Mouse (Mus musculus): ENCODE results near the gene Zfp747. TPM values are rescaled to one million over a fixed set of nuclear protein-coding genes. Genes with fewer than 3 reads are reported as not detected.

Gene Zfp747
- 3.3 TPM in 2 replicates for polyA plus RNA-seq (2021; fragmentation: Nextera tagmentation)
- long read RNA-seq, experiment 1, transcript Zfp747-201 (3 exons, 2,684 nt) = major isoform, 24 of 31 reads
- long read RNA-seq, experiment 1, partial matches to known transcripts = 0 of 31 reads
- long read RNA-seq, experiment 1, other reads (novel, unspliced or antisense) = 2 of 31 reads
- long read RNA-seq, experiment 2, transcript Zfp747-201 (3 exons, 2,684 nt) = major isoform, 5 of 5 reads
- long read RNA-seq, experiment 2, partial matches to known transcripts = 0 of 5 reads
- long read RNA-seq, experiment 2, other reads (novel, unspliced or antisense) = 0 of 5 reads

DNA sequence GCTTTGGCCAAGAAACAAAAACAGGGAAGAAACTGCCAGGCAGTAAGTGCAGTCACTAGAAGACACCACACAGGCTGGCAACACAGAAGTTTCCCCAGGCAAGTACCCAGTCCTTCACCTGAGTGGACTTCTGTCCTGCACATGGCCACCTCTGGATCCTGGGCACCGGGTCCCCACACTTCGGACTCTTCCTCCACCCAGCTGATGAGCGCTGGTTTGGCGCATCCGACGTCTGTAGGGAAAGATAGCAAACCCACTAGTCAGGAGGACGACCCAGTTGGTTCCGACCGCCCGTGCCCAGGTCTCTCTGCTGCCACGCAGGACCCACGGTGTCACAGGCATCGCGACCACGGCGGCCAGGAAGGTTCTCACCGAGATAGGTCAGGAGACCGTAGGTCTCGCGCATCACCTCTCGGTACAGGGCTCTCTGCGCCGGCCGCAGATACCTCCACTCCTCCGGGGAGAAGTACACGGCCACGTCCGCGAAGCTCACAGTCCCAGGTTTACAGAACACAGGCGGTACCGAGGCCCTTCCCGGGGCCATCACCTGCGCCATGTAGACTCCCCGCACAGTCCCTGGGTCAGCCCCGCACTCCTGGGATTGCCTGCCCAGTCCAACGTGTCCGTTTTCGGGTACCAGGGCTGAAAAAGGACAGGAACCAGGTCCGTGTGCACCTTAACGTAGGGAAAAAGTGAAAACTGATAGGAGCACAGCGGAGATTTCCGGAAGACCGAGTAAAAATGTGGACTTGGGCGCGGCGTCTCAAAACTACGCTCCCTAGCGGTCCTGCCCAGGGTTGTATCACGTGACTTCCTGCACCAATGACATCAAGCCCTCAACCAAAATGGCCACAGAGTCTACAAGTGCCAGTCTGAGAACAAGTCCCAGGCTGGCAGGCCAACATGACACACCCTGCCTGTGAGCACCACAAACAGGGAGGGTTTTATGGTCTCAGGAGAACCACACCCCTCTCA, at the start of gene Zfp747:
TSS of gene Zfp747 (minus strand) at position 780 of the 975 bp plus-strand sequence.

GRCm38 (mm10) chr7:127421388-127422191, 45.7 kb upstream of the Zfp747 start, which contains the start of gene Zfp688:
Gene Zfp688, minus strand, starts transcription at chr7:127422068.

GRCm38 (mm10) chr7:127406002-127406987, 30.4 kb upstream of the Zfp747 start, which contains the start of gene Zfp764:
Gene Zfp764, minus strand, starts transcription at chr7:127406822.

GRCm38 (mm10) chr7:127393157-127393943, 17.5 kb upstream of the Zfp747 start, which contains the start of gene E430018J23Rik:
Gene E430018J23Rik, minus strand, starts transcription at chr7:127393629.

DNA sequence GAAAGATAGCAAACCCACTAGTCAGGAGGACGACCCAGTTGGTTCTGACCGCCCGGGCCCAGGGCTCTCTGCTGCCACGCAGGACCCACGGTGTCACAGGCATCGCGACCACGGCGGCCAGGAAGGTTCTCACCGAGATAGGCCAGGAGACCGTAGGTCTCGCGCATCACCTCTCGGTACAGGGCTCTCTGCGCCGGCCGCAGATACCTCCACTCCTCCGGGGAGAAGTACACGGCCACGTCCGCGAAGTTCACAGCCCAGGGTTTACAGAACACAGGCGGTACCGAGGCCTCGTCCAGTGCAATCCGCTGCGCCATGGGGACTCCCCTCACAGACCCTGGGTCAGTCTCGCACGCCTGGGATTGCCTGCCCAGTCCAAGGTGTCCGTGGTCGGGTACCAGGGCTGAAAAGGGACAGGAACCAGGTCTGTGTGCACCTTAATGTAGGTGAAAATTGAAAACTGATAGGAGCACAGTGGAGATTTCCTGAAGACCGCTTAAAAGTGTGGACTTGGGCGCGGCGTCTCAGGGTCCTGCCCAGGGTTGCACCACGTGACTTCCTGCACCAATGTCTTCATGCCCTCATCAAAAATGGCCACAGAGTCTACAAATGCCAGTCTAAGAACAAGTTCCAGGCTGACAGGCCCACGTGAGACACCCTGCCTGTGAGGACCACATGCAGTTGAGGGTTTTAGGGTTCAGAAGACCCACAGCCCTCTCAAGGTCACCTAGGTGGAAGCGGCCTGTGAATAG, 11.0 kb upstream of the Zfp747 start, which contains the start of gene 9130019O22Rik:
TSS of gene 9130019O22Rik (minus strand) at position 526 of the 752 bp plus-strand sequence.

DNA sequence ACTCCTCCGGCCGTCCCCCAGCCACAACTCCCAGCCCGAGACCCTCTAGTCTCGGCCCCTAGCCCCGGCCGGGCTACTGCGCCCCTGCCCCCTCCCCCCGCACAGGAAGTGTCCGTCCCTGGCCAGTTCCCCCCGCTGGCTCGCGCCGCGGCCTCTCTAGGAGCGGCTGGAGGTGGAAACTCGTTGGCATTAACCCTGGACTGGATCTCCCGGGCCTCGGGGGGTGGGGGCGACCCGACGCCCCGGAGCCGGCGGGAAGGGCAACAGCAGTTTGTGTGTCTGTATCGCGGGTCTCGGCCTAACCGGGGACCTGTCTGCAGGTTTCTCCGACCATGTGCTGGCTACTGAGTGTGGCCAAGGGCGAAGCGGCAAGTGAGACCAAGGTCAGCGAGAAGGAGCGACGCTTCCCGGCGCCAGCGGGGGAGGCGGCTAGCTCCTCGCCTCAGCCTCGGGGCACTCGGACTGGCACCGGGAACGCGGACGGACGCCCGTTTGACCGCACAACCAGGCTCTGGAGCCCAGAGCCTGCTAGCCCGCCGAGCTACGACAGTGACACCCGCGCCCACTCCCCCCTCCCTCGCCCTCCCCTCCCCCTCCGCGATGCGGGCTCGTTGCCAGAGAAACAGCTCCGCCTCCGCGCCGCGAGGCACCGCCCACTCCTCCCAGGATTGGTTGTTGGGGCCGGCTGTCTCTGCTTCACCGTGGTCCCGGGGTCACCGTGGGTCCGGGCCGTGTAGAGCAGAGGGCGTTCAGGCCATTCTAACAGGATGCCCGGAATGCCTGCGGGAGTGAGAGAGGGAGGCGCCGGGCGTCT, 30.1 kb downstream of the Zfp747 start, which contains the start of gene Zfp768:
TSS of gene Zfp768 (minus strand) at position 78 of the 814 bp plus-strand sequence.

Other genes with a start within 250 kb of the Zfp747 start
- gene Spn, start 238.2 kb downstream of the Zfp747 start, polyA plus RNA-seq (2021; fragmentation: Nextera tagmentation) = not detected in 2 replicates
- gene Cd2bp2, start 180.0 kb downstream of the Zfp747 start, polyA plus RNA-seq (2021; fragmentation: Nextera tagmentation) = 37.9 and 38.1 TPM in 2 replicates
- gene Tbc1d10b, start 167.6 kb downstream of the Zfp747 start, polyA plus RNA-seq (2021; fragmentation: Nextera tagmentation) = 7.9 and 14.4 TPM in 2 replicates
- gene Mylpf, start 167.2 kb downstream of the Zfp747 start, polyA plus RNA-seq (2021; fragmentation: Nextera tagmentation) = 5.7 and 6.5 TPM in 2 replicates
- 12.5 and 13.0 TPM in 2 replicates for gene Zfp553, start 143.0 kb downstream of the Zfp747 start, polyA plus RNA-seq (2021; fragmentation: Nextera tagmentation)
- gene Sept1, start 142.9 kb downstream of the Zfp747 start, polyA plus RNA-seq (2021; fragmentation: Nextera tagmentation) = 1.8 and 3.0 TPM in 2 replicates
- gene Zfp771, start 131.8 kb downstream of the Zfp747 start, polyA plus RNA-seq (2021; fragmentation: Nextera tagmentation) = 64.9 and 90.1 TPM in 2 replicates
- gene Dctpp1, start 115.3 kb downstream of the Zfp747 start, polyA plus RNA-seq (2021; fragmentation: Nextera tagmentation) = 79.8 and 81.4 TPM in 2 replicates
- gene Sephs2, start 102.0 kb downstream of the Zfp747 start, polyA plus RNA-seq (2021; fragmentation: Nextera tagmentation) = 42.8 and 64.6 TPM in 2 replicates
- gene Itgal, start 79.8 kb downstream of the Zfp747 start, polyA plus RNA-seq (2021; fragmentation: Nextera tagmentation) = 0.32 and 0.35 TPM in 2 replicates
- gene Zfp768, start 30.5 kb downstream of the Zfp747 start, polyA plus RNA-seq (2021; fragmentation: Nextera tagmentation) = 2.6 and 2.7 TPM in 2 replicates
- 1.3 and 2.6 TPM in 2 replicates for gene 9130019O22Rik, start 11.1 kb upstream of the Zfp747 start, polyA plus RNA-seq (2021; fragmentation: Nextera tagmentation)
- gene E430018J23Rik, start 17.6 kb upstream of the Zfp747 start, polyA plus RNA-seq (2021; fragmentation: Nextera tagmentation) = 3.3 and 4.6 TPM in 2 replicates
- 2.5 and 3.2 TPM in 2 replicates for gene Zfp764, start 30.8 kb upstream of the Zfp747 start, polyA plus RNA-seq (2021; fragmentation: Nextera tagmentation)
- 26.3 and 38.5 TPM in 2 replicates for gene Zfp688, start 46.0 kb upstream of the Zfp747 start, polyA plus RNA-seq (2021; fragmentation: Nextera tagmentation)
- 2.5 and 2.9 TPM in 2 replicates for gene Zfp689, start 73.1 kb upstream of the Zfp747 start, polyA plus RNA-seq (2021; fragmentation: Nextera tagmentation)
- 8.4 and 20.3 TPM in 2 replicates for gene Prr14, start 83.6 kb upstream of the Zfp747 start, polyA plus RNA-seq (2021; fragmentation: Nextera tagmentation)
- 2.8 and 8.4 TPM in 2 replicates for gene Fbrs, start 103.1 kb upstream of the Zfp747 start, polyA plus RNA-seq (2021; fragmentation: Nextera tagmentation)
- gene Srcap, start 135.9 kb upstream of the Zfp747 start, polyA plus RNA-seq (2021; fragmentation: Nextera tagmentation) = 10.7 and 13.8 TPM in 2 replicates
- gene Gm42715, start 143.5 kb upstream of the Zfp747 start, polyA plus RNA-seq (2021; fragmentation: Nextera tagmentation) = 1.8 and 2.5 TPM in 2 replicates
- not detected in 2 replicates for gene Tmem265, start 185.3 kb upstream of the Zfp747 start, polyA plus RNA-seq (2021; fragmentation: Nextera tagmentation)
- gene Phkg2, start 197.3 kb upstream of the Zfp747 start, polyA plus RNA-seq (2021; fragmentation: Nextera tagmentation) = 19.9 and 24.9 TPM in 2 replicates
- gene Ccdc189, start 212.5 kb upstream of the Zfp747 start, polyA plus RNA-seq (2021; fragmentation: Nextera tagmentation) = 11.4 and 13.3 TPM in 2 replicates
- 9.2 and 12.6 TPM in 2 replicates for gene Rnf40, start 212.7 kb upstream of the Zfp747 start, polyA plus RNA-seq (2021; fragmentation: Nextera tagmentation)
- gene Zfp629, start 239.7 kb upstream of the Zfp747 start, polyA plus RNA-seq (2021; fragmentation: Nextera tagmentation) = 1.4 and 2.9 TPM in 2 replicates